Mouse (Mus musculus): ENCODE results near the gene Foxp1.
A peak's percentile ranks its signal among the peaks of the same experiment; 100 is the strongest.

Gene Foxp1

DNA sequence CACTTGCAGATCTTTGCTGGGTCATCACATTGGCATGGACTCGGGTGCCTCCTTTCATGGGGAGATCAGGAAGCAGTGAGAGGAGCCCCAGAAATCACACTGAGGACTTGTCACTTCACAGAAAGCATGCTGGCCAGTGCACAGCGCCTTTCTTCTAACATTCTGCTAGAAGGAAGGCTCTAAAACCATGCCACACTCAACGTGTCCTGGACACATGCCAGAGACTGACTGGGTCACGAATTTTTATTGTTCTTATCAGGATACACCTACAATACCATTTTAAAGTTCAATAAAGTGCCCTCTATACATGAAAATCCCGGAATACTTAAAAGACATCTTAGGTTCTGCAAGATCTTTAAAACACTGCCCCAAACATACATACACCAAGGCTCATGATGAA is 475.2 kb downstream of the Foxp1 start:
- no peak for DNase-seq (ENCODE audit: low spot score)

DNA sequence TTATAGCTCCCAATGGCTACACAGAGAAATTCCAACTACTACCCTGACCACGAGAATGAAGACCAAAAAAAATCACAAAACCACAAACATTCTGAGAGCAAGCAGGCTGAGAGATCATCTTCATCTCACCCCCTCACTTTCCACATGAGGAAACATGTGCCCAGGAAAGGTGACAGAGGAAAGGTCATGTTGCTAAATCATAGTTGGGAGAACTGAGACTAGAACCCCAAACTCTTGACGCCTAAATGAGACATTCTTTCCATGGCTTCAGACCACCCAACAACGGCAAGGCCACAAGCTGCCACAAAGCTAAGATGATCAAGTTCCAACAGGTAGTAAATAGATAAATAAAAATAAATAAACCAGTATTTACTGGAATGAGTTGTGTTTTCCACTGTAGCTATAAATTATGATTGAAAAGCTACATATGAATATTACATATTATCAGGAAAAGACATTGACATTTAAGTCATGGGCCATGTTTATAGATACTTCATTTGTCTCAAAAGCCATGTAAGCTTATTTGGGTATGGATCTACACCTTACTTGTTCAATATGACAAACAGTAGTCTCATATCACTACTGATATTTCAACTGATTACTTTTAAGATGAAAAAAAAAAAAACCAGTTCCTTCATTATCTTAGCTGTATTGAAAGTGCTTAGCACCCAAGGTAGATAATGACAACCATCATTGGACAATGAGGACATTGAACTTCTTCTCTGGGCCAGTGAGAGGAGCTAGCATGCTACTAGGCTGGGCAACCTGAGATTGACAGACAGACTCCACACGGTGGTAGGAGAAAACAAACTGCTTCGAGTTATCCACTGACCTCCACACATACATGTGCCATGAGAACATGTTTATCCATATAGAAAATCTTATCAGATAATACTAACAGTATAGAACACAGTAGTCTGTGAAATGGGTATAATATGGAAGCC is 476.4 kb downstream of the Foxp1 start:
- DNase-seq (ENCODE audit: low spot score) = no peak

DNA sequence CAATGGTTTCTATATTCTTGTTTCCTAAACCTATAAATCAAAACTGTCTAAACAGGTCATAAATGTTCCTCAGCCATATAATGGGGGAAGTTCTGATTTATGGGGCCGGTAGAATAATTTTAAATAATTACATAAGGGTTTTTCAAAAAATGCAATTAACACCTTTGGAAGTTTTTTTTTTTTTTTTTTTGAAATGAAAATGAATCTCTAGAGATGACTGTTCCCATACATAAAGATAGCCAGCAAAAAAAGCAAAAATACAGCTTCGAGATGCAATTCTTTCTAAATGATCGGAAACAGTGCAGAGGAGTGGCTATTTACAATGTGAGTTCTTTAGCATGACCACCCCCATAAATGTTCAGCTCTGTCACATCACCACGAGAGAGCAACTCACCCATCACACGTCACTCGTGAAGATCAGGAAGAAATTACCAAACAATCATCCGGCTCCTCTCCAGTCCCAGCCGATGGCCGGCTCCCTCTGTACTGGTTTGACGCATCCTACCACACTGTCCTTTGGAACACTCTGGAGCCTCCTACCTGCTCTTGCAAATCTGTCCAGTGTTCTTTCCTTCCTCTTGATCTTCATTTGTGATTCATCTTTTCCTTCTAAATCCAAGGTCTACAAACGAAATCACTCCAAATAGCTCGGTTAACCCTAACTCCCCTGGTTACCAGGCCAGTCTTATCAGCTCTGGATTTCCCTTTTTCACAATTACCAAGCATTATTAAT is 478.4 kb downstream of the Foxp1 start:
- DNase-seq (ENCODE audit: low spot score) = no peak

DNA sequence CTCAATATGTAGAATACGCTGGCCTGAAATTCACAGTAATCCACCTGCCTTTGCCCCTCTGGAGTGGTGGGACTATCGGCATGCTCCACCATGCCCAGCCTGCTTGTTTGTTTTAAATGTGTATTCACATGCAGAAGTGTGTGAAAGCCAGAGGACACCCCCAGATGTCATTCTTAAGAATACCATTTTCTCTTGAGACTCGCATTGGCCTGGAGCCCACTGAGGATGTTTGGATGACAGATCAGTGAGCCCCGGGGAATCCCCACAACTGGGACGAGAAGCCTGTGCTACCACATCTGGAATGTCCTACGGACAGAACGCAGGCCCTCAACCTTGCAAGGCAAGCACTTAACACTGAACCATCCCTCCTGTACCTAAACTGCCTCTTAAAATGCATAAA is 479.3 kb downstream of the Foxp1 start:
- DNase-seq (ENCODE audit: low spot score) = no peak

DNA sequence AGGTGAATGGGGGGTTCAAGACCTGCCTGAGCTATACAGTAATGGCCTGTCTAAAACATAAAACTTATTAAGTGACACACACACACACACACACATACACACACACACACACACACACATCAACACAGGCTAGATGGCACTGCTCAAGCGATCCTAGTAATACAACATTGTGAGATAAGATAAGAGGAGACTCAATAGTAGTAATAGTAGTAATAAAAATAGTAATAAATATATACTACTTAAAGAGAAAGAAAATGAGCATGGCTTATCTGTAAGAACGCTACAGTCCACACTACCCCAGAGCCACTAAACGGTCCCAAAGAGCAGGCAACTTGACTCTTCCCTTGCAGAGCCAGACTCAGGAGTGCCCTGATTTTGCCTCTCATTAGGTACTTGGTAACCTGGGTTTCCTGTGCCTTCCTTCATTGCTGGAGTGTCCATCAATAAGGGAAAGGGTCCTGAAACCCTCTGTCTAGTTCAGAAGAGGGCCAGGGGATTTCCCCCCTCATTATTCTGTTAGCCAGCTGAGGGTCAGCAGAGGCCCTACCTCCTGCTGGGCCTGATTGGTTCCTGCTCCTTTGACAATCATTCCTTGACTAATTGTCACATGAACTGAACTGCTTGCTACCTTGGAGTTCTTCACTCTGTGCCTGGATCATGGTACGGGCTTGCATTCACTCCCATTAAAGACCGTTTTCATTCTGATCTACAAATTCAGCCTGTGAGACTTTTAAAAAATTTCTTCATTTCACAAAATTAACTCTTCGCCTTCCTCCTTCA is 480.2 kb downstream of the Foxp1 start:
- no peak for DNase-seq (ENCODE audit: low spot score)

DNA sequence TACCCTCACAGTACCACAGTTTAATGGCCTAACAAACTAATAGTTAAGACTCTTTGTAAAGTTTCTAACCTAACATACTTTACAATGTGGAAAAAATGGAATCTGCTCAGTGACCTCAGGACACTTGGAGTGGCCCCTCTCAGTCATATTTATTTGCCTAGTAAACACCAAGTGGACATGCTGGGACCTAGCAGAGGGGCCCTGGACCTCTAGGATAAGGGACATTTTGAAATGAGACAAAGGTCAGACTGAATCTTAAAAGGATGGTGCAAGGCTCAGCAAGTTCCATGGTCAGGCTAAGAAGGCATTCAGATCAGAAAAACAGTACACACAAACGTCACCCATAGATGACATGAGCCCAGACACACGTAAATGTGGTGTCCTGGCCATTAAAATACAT is 483.5 kb downstream of the Foxp1 start:
- DNase-seq (ENCODE audit: low spot score) = no peak

DNA sequence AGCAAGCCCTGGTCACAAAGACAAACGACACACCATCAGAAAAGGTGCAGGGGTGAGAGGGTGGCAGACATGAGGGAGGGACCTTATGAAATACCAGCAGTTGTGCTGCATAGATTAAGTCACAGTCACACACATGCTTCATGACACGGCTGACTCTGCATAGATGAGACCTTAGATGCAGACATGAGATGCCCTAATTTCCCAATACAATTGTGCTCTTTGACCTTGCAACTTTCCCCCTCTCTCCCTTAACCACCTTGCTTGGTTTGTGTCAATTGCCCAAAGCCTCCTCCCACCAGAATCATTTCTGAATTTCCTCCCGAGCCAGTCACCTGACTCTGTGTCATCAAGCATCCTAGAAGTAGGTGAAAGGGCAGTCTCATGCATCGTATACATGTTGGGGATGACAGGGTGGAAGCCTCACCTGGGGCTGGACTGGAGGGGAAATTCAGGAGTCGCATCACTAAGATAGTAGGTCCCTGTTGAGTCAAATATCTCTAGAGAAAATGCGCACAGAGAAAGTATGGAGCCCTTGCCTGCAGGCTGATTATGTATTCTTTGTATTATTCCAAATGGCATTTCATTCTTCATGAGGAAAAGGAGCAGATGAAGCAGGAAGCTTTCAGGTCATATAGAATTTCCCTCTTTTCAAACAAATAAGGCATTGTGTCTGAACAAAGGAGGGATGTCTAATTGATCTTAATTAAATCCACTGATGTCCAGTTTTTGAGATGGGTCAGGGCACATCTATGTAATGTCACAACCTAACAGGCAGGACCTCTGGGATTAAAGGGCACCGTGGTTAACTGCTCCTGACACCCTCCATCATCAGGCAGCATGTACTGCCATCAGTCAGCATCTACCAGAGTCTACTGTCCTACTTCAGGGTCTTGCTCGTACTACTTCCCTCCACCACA is 486.8 kb downstream of the Foxp1 start:
- no peak for DNase-seq (ENCODE audit: low spot score)

DNA sequence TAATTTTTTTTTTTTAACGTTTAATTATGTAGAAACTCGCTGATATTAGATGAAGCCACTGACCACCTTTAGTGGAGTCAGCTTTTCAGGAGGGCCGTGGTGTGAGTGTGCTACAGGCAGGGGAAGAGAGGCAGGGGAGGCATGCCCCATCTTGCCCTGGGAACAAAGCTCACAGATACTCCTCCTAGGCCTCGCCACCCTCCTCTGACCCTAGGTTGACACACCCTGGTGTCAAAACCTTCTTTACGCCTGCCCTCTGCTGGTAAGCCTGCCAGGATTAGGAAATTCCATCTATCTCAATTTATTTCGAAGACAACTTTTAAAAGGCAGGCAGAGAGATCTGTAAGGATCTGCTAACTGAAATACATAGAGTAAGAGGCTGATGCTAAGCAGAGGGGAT is 489.5 kb downstream of the Foxp1 start:
- no peak for DNase-seq (ENCODE audit: low spot score)

DNA sequence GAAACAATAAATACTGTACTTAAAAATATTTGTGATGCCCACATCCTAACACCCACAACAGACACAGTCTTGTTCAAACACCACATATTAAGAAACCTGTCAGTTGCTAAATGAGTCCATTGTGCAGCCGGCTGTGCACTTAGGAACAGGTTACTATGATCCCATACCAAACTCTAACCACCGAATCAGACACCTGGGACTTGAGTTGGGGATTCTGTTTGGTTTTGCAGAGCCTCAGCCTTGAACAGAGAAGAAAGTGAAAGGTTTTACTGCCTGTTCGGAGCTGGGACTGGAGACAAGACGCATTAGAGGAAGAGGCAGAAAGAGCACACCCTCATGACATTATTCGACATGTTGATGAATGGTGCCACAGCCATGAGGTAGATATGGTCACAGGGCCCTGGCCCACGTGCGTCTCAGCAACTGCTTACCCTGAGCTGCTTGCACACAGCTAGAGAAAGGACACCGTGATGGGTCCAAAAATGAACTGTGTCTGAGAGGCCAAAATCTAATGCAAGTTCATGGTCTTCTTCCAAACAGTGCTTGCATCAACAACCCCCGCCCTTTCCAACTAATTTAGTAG is 491.1 kb downstream of the Foxp1 start:
- no peak for DNase-seq (ENCODE audit: low spot score)

DNA sequence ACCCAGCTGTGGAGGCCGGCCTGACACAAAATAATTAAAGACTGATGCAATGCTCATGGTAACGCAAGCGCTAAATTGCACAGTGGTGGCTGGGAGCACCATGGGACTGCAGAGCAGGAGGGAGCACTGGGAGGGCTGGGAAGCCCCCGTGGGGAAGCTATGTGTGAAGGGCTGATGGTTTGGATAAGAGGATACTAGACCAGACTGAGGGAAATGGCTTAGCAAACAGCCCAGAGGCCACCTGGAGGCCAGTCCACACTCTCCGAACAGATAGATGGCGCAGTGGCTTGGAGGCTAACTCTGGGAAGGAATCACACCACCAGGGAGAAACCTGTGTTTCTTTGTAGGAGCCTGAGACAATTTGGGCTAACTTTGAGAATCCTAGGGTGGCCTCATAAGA is 492.3 kb downstream of the Foxp1 start:
- no peak for DNase-seq (ENCODE audit: low spot score)

DNA sequence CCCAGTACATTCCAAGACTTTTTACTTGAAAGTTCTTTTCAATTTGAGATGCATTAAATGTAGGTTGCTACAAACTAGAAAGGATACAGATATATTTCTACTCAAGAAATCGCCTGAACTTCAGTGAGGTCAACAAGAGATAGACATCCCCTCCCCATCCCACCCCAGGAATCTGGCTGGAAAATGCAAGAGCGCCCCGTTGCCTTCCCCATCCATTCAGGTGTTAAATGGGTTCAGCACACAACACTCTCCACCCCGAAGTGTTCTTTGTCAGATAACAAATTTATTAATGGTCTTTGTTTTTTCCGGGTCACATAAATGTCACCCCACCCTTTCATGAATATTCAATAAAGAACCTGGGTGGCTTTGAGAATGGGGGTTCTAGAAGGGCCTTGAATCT is 493.1 kb downstream of the Foxp1 start:
- no peak for DNase-seq (ENCODE audit: low spot score)

DNA sequence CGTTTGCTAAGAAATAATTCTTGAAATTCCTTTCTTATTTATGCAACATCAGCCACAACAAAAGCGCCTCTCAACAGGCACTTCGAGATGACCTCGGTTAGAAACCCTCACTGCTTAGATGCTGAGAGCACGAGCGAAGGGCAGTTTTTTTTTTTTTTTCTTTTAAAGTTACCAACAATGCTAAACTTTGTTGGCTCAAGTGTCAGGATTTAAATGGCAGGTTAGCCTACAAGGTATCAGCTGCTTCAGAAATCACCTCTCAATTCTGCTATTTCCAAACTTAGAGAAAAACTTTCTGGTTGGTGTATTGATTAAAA is 493.6 kb downstream of the Foxp1 start:
- no peak for DNase-seq (ENCODE audit: low spot score)

DNA sequence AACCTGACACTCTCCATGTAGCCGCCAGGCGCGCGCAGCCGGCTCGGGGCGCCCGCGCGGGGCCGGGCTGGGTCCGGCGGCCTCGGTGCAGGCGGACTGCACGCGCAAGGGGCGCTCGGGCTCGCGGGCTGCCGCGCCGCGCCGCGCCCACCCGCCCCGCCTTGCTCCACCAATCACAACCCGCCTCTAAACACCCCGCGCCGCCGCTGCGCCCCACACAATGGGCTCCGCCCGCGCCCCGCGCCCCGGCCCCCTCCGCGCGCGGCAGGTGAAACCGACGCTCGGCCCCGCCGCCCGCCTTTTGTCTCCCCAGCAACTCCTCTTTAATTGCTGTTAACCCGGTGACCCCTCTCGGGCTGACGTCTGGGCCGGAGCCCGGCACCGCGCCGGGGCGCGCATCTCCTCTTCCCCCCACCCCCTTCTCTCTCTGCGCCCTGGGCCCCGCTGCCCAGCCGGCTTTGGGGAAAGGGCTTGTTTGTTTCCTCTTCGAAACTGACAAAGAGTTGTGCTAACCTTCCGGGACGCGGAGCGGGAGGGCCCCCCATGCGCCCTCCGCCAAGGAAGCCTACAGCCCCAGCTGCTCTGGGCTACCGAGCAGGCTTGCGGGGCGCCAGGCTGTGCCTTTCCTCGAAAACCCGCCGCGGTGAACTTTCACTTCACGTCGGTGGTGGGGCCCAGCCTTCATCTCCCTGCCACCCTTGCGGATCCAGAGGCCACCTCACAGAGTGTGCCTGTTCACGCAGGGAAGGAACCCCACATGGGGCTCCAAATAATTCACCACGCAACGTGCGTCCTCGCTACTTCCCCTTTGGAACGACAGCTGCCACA is 494.1 kb downstream of the Foxp1 start:
- DNase-seq (ENCODE audit: low spot score) = peak; percentile 33

DNA sequence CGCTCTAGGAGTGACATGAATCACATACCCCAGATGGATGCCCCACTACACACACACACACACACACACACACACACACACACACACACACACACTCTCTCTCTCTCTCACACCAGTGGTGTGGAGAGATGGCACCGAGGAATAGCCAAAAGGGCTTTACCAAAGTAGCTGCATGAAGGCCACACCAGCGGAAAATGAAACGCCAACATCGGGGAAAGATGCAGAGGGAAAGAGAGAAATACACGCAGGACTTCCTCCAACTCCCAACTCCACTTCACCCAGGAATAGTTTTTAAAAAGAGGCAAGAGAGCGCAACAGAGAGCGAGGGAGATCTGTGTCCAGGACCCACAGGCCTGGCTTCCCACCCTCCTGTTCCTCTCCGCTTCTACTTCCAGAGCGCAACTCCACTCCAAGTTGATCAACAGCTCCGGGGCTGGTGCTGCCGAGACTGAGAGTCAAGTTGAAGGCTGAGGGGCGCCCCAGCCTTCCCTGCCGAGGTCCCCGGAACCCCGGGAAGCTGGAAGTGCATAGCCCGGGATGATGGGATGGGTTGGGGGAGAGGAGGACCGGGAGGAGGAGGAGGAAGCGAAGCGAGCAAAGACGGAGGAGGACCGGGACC is 494.9 kb downstream of the Foxp1 start:
- DNase-seq (ENCODE audit: low spot score) = no peak

DNA sequence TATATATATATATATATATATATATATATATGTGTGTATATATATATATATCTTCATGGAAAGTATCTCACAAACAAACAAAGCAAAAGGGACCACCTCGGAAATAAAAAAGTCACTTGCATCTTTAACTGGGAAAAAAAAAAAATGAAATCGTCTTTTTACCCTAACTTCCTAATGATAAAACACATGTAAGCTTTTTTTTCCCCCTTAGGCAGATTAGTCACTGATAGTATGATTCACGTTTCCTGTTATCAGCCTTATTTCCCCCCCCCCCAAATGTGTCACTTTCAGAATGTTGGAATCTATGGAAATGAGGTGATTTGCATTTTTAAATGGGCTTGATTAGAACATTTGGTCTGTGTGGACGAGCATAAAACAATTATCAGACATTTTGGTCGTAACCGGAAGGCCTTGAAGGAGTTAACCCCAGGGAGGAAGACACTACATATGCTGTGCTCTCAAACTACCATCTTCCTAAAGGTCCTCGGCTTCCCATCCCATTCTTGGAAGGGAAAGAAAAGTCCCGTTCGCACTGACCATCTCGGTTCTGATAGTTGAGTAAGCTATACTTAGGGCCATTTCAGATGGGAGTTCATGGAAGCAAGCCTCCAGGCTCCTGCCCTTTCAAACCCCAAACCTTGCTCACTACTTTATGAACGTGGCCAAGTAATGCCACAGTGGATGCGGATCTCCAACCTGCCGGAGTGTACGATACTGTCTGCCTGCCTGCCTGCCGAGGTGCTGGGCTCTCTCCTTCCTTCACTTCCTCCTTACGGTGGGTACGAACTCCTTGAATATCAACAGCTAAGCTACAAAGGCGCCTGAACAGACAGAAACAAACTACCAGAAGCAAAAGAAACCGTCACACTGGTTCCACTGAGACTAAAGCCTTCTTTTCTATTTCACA is 495.6 kb downstream of the Foxp1 start:
- DNase-seq (ENCODE audit: low spot score) = no peak

DNA sequence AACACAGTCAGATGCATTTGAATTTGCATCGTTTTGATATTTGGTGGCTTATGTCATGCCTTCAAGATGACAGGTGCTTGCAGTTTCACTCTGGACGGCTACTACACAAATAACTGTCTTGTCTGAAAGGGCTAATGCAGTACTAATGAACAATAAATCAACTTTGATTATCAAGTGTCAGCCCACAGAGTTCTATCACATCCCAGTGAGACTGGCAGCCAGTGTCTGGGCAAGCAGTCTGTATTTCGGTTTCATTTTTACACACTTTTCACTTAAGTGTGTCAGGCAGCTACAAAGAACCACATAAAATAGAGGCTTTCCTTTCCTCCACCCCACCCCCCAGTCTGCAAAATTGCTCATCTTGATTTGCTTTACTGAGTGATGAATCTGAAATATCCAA is 496.5 kb downstream of the Foxp1 start:
- no peak for DNase-seq (ENCODE audit: low spot score)

DNA sequence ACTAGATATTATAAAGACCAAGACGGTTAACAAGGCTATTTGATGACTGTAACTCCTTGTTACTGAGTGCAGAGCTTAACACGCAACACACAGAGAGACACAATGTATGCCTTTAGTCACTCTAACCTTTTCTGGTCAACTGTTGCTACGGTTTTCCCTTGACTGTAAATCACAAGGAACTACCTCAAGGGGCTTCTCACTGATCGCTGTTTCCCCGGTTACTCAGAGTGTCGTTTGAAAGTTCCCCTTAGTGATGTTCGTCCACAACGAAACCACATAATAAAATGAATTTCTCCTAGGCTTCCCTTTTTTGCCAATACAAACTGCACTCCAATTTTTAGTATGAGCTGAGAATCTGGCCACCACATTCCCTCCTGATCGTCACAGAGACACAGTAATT is 497.9 kb downstream of the Foxp1 start:
- no peak for DNase-seq (ENCODE audit: low spot score)

DNA sequence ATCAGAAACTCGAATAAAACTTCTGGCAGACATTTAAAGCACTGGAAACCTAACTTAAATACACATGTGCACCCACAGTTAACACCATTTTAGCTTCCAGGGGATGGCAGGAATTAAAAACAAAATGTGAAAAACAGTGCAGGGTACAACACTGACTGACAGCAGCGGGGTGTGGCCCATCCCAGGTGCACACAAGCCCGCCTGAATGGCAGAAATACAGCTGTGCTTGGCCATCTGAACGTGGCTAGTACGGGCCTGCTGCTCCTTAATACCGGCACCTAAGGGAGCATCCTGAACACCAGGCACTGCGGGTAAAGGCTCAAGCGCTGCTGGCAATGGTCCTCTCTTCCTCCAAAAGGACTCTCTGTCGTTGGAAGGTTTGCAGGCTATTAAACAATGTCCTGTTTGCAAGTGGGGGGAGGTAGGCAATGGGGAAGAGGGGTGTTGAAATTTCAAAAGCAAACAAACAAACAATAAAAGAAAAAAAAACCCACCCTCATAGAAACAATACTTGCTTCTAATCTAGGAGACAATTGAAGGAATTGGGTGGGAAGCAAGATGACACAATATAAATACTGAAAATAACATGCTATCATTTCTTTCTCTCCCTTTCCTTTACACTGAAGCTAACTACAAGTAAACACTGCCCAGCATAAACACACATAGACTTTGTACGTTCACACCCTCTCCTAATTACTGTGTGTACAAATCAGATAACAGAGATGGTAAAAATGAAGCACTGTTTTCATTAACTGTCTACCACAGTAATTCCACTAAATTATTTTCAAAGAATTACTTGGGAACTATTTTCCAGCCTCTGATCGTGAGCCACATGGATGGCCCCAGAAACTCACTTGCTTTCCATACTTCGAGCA is 501.7 kb downstream of the Foxp1 start:
- DNase-seq (ENCODE audit: low spot score) = no peak

All from layer of hippocampus, adult 11-12 months (tissue).